Mouse (Mus musculus) midbrain, embryonic 13.5 days (tissue): Measurements from ENCODE around the gene Coq5. TPM values are rescaled to one million over a fixed set of nuclear protein-coding genes. Genes with fewer than 3 reads are reported as not detected.
A peak's percentile ranks its signal among the peaks of the same experiment; 100 is the strongest.
"Not testable (repeated sequence)": the region's sequence is repeated elsewhere in the genome, so short reads cannot be mapped to it uniquely, and the experiment has no call there.

Experiments
- ATAC-seq: fragments of 200-750 bp; cut with Nextera tagmentation; 2 replicates; pipeline ENCODE4 v1.8.0; 2017; ENCODE audit warnings: mild to moderate bottlenecking, moderate TSS enrichment, moderate library complexity
- H3K27ac ChIP-seq: fragments of 300-500 bp; sonication (generic); 2 replicates; pipeline ENCODE4 v1.5.1; 2015; ENCODE audit warnings: inconsistent platforms, mild to moderate bottlenecking, moderate library complexity
- H3K27me3 ChIP-seq: fragments of 300-500 bp; sonication (generic); 2 replicates; pipeline ENCODE4 v1.6.1; 2015; ENCODE audit warnings: mild to moderate bottlenecking, inconsistent platforms
- H3K36me3 ChIP-seq: fragments of 300-500 bp; sonication (generic); 2 replicates; pipeline ENCODE4 v1.6.1; 2015; ENCODE audit warnings: mild to moderate bottlenecking, inconsistent platforms
- H3K4me1 ChIP-seq: fragments of 300-500 bp; sonication (generic); replicated peaks from 2 replicates; pipeline ENCODE4 v1.6.1; 2015; ENCODE audit warnings: inconsistent platforms
- H3K4me2 ChIP-seq: fragments of 300-500 bp; sonication (generic); replicated peaks from 2 replicates; pipeline ENCODE4 v1.6.1; 2015; ENCODE audit warnings: moderate library complexity, mild to moderate bottlenecking, inconsistent platforms
- H3K4me3 ChIP-seq: fragments of 300-500 bp; sonication (generic); replicated peaks from 2 replicates; pipeline ENCODE4 v1.5.1; 2015; ENCODE audit warnings: mild to moderate bottlenecking, inconsistent platforms
- H3K9ac ChIP-seq: fragments of 300-500 bp; sonication (generic); replicated peaks from 2 replicates; pipeline ENCODE4 v1.6.1; 2015; ENCODE audit warnings: mild to moderate bottlenecking, inconsistent platforms
- H3K9me3 ChIP-seq: fragments of 300-500 bp; sonication (generic); 2 replicates; pipeline ENCODE4 v1.6.1; 2016; ENCODE audit warnings: mild to moderate bottlenecking, inconsistent platforms
- WGBS: fragments of 180-500 bp; shearing (Covaris S2); methylation state at CpG from one replicate; pipeline ENCODE4 v1.1.7; 2015; 5-methylcytosine and 5-hydroxymethylcytosine counted together
- polyA plus RNA-seq: library from polyadenylated mRNA; unstranded; fragments of >200 nt; fragmentation: Nextera tagmentation; extraction: Ambion mirVana; gene quantifications from 2 replicates; pipeline ENCODE4 v1.2.1, GENCODE M21; 2015

Coq5 gene
- polyA plus RNA-seq, 1 experiment from 2014 or later = 56.8 TPM

DNA sequence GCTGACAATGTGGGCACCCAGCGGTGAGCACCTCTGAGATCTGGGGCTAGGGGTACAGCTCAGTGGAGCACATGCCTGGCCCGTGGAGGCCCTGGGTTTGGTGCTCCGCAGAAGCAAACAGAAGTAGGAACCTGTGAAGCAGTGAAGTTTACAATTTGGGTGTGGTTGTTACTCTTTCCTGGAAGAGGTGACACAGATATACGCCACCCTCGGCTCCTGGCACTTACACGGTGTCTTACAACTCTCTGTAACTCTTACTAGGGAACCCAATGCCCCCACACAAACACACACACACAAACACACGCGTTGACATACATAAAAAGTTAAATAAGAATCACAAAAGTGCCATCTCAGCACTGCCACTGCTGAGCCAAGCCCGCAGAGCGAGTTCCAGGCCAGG, 16.9 kb downstream of the Coq5 start:
- Histone ChIP-seq H3K4me3 (no peak overlapping the region), H3K9me3 (no peaks in the 10 kb centered on the region), H3K36me3 (peaks cover 60% of the 10 kb centered on the region), H3K27me3 (no peaks in the 10 kb centered on the region), H3K9ac (no peak overlapping the region), H3K27ac (0 out of 2 replicates have a peak overlapping the region, but pooled peaks have one; percentile 2), H3K4me2 (no peak overlapping the region), H3K4me1 (peaks cover 24% of the 10 kb centered on the region)
- ATAC-seq = no peak
- WGBS = 88% methylated on average over 10 of the region's 10 CpGs

DNA sequence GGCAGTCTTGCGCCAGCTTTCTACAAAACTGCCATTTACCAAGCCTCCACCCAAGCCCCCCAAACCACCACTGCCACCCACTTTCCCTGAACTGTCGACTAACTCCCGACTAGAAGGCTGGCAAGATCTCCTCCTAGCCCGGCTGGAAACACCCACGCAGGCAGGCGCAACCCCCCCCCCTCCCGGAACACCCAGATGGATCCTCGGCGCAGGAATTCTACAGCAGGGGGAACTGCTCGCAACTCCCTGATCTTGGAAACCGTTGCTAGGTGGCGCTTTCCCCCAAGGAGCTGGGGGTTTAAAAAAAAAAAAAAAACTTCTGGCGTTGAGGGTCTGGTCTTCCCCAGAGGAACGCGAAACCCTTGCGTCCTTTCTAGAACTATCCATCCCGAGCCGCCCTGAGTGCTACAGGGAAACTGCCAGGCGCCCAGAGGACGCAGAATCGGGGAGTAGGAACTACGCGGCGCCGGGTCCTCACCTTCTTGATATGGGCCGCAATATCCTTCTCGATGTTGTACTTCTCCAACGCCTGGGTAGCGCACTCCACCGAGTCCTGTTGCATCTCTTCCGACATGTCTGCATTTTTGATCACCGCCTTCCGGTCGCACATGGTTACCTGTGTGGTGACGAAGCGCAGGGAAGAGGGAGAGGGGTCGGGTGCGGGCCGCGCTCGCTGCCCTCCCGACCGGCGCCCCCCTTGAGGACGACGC, 20.7 kb downstream of the Coq5 start:
- ATAC-seq = peak; percentile 59; the same call in 1 of the 2 replicates

DNA sequence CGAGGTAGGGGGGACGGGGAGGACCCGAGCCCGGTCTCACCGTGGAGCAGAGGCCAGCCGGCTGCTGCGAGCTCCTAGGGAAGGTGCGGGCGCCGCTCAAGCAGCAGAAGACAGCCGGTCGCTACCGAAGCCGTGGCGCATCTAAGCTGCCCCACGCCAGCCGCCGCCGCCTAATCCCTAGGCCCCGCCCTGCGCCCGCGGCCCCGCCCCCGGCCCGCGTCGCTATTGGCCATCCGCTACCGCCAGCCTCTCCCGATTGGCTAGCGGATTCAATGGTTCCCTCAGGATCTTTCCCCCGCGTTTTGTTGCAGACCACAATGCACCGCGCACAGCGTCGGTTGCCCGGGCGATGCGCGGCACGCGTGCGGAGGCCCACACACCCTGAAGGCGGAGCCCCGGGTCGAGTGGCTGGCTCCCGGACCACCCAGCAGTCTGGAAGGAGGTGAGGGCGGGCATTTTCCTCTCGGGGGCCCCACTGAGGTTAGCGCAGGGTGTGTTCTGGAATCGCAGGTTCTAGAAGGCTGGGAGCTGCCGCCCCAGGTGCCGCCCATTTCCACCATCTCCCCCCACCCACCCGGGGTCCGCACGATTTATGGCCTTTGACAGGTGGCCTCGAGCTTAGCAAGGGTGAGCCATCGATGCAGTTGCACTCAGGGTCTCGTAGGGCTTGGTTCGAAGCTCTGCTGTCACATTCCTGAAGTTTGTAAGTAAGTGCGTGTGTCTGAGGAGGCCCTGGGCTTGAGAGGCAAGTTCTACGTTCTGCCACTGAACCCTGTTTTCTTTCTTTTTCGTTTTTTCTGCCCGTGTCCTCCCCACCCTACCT, 21.5 kb downstream of the Coq5 start, which contains the start of gene Dynll1:
Gene Dynll1 (minus strand): TSS at position 208 of the 823 bp plus-strand sequence.
- 1% methylated on average over 66 of the region's 66 CpGs for WGBS
- peak within 1 kb of the TSS; percentile 91 for H3K4me3 ChIP-seq
- H3K27ac ChIP-seq = peak within 1 kb of the TSS; percentile 95
- H3K4me1 ChIP-seq = peaks cover 31% of the 10 kb centered on the region
- ATAC-seq = peak; percentile 98
- H3K9me3 ChIP-seq = no peaks in the 10 kb centered on the region
- H3K4me2 ChIP-seq = peak within 1 kb of the TSS; percentile 80
- H3K9ac ChIP-seq = peak within 1 kb of the TSS; percentile 91
- peaks cover 11% of the 10 kb centered on the region for H3K27me3 ChIP-seq
- peaks cover 26% of the 10 kb centered on the region for H3K36me3 ChIP-seq

More for the DNA sequence above, 20.7 kb downstream of the Coq5 start:
- Histone ChIP-seq H3K4me1 (peaks cover 31% of the 10 kb centered on the region), H3K9ac (peak overlapping the region; percentile 91), H3K9me3 (no peaks in the 10 kb centered on the region), H3K4me2 (peak overlapping the region; percentile 80), H3K27me3 (peaks cover 11% of the 10 kb centered on the region), H3K4me3 (peak overlapping the region; percentile 91), H3K36me3 (peaks cover 34% of the 10 kb centered on the region), H3K27ac (peak overlapping the region; percentile 95)
- WGBS = under 1% methylated on average over 44 of the region's 46 CpGs

DNA sequence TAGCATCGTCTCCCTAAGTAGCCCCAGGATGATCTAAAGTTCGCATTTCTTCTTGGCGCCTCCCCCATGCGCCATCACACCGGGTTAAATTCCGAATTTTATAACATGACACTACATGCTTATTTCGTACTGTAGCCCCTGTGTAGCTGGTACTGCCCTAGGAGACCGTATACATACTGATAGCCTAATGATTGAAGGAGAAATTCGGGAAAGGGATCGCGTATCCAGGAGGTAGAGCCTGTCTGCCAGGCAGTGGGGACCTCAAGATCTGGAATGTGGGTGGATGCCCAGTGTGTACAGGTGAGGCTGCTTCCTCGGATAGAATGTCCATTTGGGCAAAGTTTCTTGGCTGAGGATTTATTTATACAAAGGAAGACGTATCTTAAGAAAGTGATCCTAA, 22.1 kb downstream of the Coq5 start:
- H3K27ac ChIP-seq = 0 out of 2 replicates have a peak overlapping the region, but pooled peaks have one; percentile 51
- peaks cover 11% of the 10 kb centered on the region for H3K27me3 ChIP-seq
- no peaks in the 10 kb centered on the region for H3K9me3 ChIP-seq
- H3K9ac ChIP-seq = peak overlapping the region; percentile 65
- H3K4me3 ChIP-seq = peak overlapping the region; percentile 91
- H3K36me3 ChIP-seq = peaks cover 19% of the 10 kb centered on the region
- H3K4me1 ChIP-seq = peaks cover 31% of the 10 kb centered on the region
- peak overlapping the region; percentile 76 for H3K4me2 ChIP-seq
- WGBS = 33% methylated on average over 13 of the region's 13 CpGs
- ATAC-seq = no peak

DNA sequence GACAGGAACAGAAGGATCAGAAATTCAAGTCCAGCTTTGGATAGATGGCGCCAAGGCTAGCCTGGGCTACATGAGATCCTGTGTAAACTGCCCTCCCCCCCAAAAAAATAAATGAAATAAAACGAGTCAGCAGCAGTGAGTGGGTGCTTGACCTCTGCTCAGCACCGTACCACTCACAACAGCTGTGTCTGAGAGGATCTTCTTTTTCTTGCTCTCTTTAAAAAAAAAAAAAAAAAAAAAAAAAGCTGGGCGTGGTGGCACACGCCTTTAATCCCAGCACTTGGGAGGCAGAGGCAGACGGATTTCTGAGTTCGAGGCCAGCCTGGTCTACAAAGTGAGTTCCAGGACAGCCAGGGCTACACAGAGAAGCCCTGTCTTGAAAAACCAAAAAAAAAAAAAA, 22.7 kb downstream of the Coq5 start:
- H3K9ac ChIP-seq = not testable (repeated sequence)

DNA sequence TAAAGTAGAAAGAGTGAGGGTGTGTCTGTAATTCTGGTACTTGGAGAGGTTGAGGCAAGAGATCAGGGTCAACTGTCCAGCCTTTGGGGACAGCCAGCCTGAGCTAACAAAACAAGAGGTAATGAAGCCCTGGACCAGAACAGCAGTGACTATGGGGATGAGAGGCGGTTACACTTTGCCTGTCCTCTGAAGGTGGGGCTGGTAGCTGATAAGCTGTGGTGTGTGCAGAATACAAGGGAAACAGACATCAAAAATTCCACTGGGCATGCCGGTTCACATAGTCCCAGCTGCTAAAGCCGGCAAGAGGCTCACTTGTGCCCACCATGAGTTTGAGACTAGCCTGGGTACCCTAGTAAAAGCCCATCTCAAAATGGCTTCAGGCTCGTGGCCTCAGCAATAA, 32.9 kb downstream of the Coq5 start:
- Histone ChIP-seq H3K9ac (no peak overlapping the region), H3K4me3 (no peak overlapping the region), H3K9me3 (no peaks in the 10 kb centered on the region), H3K27me3 (no peaks in the 10 kb centered on the region), H3K4me2 (no peak overlapping the region), H3K36me3 (no peaks in the 10 kb centered on the region), H3K27ac (no peak overlapping the region), H3K4me1 (peaks cover 12% of the 10 kb centered on the region)
- WGBS = 89% methylated on average over 4 of the region's 4 CpGs
- no peak for ATAC-seq

More for the DNA sequence above, 22.7 kb downstream of the Coq5 start:
- peaks cover 11% of the 10 kb centered on the region for H3K27me3 ChIP-seq
- not testable (repeated sequence) for ATAC-seq, H3K27ac ChIP-seq, H3K9me3 ChIP-seq
- H3K4me2 ChIP-seq = peak overlapping the region; percentile 76
- peaks cover 31% of the 10 kb centered on the region for H3K4me1 ChIP-seq
- H3K36me3 ChIP-seq = peaks cover 15% of the 10 kb centered on the region
- peak overlapping the region; percentile 91; the same call in 1 of the 2 replicates for H3K4me3 ChIP-seq
- WGBS = 88% methylated on average over 7 of the region's 7 CpGs

DNA sequence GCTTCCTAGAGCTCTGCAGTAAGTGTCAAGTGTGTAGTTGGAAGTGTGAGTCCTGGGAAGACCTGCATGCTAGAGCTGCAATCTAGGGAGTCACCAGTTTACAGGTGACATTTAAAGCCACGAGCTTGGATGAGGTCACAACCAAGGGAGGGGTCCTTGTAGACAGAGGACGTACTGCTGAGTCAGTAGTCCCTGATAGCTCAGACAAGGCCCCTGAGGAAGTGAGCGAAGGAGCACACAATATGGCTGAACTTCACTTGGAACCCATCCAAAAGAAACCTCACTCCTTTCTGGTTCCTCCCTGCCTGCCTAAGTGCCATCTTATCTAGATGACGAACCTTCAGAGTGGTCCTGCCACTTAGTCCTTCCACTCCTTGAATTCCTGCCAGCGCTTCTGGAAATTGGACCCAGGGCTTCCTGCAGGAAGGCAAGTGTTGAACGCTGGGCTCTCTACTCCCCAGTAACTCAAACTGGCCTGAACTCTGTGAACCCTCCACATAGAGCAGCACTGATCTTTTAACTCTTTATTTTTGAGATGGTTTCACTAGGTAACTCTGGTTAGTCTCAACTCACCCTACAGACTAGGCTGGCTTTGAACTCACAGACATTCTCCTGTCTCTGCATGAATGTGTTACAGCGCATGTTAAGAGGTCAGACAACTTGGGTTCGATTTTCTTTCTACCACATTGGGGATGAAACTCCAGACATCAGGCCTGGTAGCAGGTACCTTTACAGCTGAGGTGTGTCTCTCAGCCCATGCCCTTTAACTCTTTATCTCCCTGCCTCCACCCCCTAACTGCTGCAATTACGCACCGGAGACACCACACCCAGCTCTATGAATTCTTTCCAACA, 33.6 kb downstream of the Coq5 start:
- Histone ChIP-seq H3K27me3 (no peaks in the 10 kb centered on the region), H3K9ac (no peak overlapping the region), H3K9me3 (no peaks in the 10 kb centered on the region), H3K27ac (no peak overlapping the region), H3K4me1 (peaks cover 19% of the 10 kb centered on the region), H3K36me3 (no peaks in the 10 kb centered on the region), H3K4me3 (no peak overlapping the region), H3K4me2 (no peak overlapping the region)
- ATAC-seq = no peak
- WGBS = 83% methylated on average over 10 of the region's 10 CpGs

DNA sequence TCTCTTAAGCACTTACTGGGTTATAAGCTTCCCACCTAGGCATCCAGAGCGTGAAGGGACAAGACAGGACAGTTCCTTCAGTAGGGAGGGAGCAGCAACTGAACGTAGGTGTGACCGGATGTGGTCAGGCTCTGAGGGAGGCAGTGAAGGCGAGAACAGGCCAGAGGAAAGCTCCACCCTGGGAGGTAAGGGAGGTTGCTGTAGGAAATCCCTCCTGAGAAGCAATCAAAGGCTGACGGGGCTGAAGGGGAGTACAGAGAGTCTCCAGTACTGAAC, 34.1 kb downstream of the Coq5 start:
- Histone ChIP-seq H3K27me3 (no peaks in the 10 kb centered on the region), H3K36me3 (no peaks in the 10 kb centered on the region), H3K4me1 (peaks cover 25% of the 10 kb centered on the region), H3K9ac (no peak overlapping the region), H3K9me3 (no peaks in the 10 kb centered on the region), H3K4me2 (no peak overlapping the region), H3K4me3 (no peak overlapping the region), H3K27ac (no peak overlapping the region)
- ATAC-seq = no peak
- WGBS = 46% methylated on average over 5 of the region's 5 CpGs

DNA sequence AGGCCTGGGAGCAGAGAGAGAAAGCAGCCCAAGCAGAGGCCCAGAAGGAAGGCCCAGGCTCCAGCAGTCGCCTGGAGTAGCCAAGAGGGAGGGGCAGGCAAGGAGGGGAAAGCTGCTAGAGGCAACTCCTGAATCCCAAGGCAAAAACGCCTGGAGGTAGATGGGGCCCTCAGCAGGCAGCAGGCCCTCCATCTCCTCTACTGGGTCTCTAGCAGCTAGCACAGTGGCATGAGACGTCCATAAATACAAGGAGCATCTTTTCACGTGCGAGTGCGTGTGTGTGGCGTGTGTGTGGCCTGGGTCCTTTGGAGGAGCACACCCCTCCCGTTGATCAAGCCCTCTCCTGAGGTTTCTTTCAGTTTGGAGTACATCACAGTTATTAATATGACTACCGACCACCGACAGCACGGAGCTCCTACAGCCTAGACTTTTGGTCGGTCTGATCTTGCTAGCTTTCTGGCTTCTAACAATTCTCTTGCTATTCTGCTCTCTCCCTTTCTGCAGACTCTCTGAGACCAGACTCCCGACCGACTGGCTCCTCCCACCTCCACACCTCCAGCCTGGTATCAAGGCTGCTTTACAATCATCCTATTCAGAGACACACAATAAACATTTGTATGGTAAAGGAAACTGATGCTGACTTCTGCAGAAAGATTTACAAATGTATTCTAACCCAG, 37.6 kb downstream of the Coq5 start:
- no peak overlapping the region for H3K4me3 ChIP-seq
- H3K9ac ChIP-seq = peak overlapping the region; percentile 39
- no peaks in the 10 kb centered on the region for H3K36me3 ChIP-seq
- H3K9me3 ChIP-seq = no peaks in the 10 kb centered on the region
- H3K27me3 ChIP-seq = no peaks in the 10 kb centered on the region
- 0 out of 2 replicates have a peak overlapping the region, but pooled peaks have one; percentile 5 for H3K4me2 ChIP-seq
- 5% methylated on average over 14 of the region's 14 CpGs for WGBS
- peak overlapping the region; percentile 79 for H3K27ac ChIP-seq
- peaks cover 38% of the 10 kb centered on the region for H3K4me1 ChIP-seq
- ATAC-seq = no peak

DNA sequence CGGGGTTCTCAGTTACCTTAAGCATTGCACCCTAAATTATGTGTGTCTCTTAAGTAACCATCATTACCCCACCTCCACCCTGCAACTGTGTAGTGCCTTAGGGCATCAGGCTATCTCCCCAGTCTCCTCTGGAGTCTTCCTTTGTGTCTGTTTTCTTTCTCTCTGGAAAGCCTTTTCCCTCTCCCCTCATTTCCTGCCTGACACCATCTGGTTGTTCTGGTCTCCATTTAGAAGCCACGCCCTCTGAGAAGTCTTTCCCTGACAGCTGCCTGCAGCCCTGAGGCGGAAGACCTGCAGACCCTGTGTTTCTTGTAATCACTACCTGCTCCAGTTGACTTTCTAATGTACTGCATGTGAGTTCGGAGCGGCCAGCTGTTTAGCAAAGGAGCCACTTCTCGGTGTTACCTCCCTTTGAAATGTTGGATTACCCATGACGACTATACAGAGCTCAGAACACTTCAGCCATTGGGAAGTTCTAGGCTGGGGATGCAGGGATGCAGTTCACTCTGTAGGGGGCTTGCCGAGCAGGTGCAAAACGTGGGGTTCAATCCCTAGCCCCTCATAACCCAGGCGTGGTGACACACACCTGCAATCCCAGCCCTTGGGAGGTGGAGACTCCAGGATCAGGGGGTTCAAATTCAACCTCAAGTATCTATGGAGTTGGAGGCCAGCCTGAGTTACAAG, 38.3 kb downstream of the Coq5 start:
- Histone ChIP-seq H3K27me3 (no peaks in the 10 kb centered on the region), H3K9me3 (no peaks in the 10 kb centered on the region), H3K9ac (no peak overlapping the region), H3K4me1 (peaks cover 38% of the 10 kb centered on the region), H3K4me3 (no peak overlapping the region), H3K36me3 (no peaks in the 10 kb centered on the region), H3K4me2 (no peak overlapping the region), H3K27ac (peak overlapping the region; percentile 79)
- 9% methylated on average over 10 of the region's 10 CpGs for WGBS
- ATAC-seq = peak; percentile 53
